Mouse (Mus musculus): ENCODE measurements at regions not wholly inside any gene's neighbourhood (a gene's known extent, or its start where the extent isn't known, plus 50 kb on each side); places are given as distances from the start of the nearest gene placed in this dataset.

- peak; percentile 67 for DNase-seq
- WGBS: 39% methylated on average over 12 of the region's 12 CpGs
- no peak overlapping the region for H3K4me2 ChIP-seq (ENCODE audit: low read depth)
- no peak for TF ChIP-seq CTCF (IDR thresholded peaks at IDR 0.05; ENCODE audit: low read depth)
- no peak overlapping the region for H3K9ac ChIP-seq
- peaks cover 3% of the 10 kb centered on the region; the same call in 1 of the 2 replicates for H3K4me1 ChIP-seq (ENCODE audit: insufficient read depth)
- no peaks in the 10 kb centered on the region for H3K9me3 ChIP-seq (ENCODE audit: low read length)
- peak; percentile 53; the same call in 1 of the 2 replicates for ATAC-seq
- H3K4me3 ChIP-seq (ENCODE audit: low read depth, low read length): no peak overlapping the region
- H3K27me3 ChIP-seq (ENCODE audit: insufficient read depth, low read length): no peaks in the 10 kb centered on the region
- H3K36me3 ChIP-seq (ENCODE audit: insufficient read depth): no peaks in the 10 kb centered on the region
- no peak overlapping the region for H3K27ac ChIP-seq (ENCODE audit: low read depth, low read length)
These were observed 179.6 kb upstream of the Prickle1 start for GRCm38 (mm10) chr15:93775199-93775745.

- no peak for TF ChIP-seq CTCF (IDR thresholded peaks at IDR 0.05; ENCODE audit: low read depth)
- H3K4me2 ChIP-seq (ENCODE audit: low read depth): no peak overlapping the region
- ATAC-seq (no peak), DNase-seq (no peak)
- H3K4me3 ChIP-seq (ENCODE audit: low read depth, low read length): no peak overlapping the region
- peaks cover 3% of the 10 kb centered on the region; the same call in 1 of the 2 replicates for H3K4me1 ChIP-seq (ENCODE audit: insufficient read depth)
- H3K27me3 ChIP-seq (ENCODE audit: insufficient read depth, low read length): no peaks in the 10 kb centered on the region
- no peaks in the 10 kb centered on the region for H3K9me3 ChIP-seq (ENCODE audit: low read length)
- no peak overlapping the region for H3K27ac ChIP-seq (ENCODE audit: low read depth, low read length)
- no peak overlapping the region for H3K9ac ChIP-seq
- 32% methylated on average over 4 of the region's 4 CpGs for WGBS
- H3K36me3 ChIP-seq (ENCODE audit: insufficient read depth): no peaks in the 10 kb centered on the region
These were observed 178.6 kb upstream of the Prickle1 start for GRCm38 (mm10) chr15:93774340-93774739.

DNA sequence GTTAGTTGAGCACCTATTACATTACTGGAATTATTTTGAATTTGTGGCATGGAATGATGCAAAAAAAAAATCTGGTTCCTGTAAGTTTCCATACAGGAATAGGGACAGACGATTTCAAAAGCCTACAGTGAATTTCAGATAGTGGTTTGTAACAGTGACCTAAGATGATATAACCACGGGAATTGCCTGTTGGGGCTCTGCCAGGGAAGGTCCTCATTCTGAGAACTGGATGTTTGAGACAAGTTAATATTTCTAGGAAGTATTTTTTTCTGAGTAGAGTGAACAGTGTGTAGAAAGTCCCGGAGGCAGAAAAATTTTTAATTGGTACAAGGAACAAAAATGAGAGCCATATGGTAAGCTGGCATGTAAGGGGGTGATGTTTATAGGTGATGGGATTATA lies 171.3 kb upstream of the Prickle1 start:
- H3K4me3 ChIP-seq (ENCODE audit: low read depth, low read length): no peak overlapping the region
- TF ChIP-seq CTCF (IDR thresholded peaks at IDR 0.05; ENCODE audit: low read depth): no peak

DNA sequence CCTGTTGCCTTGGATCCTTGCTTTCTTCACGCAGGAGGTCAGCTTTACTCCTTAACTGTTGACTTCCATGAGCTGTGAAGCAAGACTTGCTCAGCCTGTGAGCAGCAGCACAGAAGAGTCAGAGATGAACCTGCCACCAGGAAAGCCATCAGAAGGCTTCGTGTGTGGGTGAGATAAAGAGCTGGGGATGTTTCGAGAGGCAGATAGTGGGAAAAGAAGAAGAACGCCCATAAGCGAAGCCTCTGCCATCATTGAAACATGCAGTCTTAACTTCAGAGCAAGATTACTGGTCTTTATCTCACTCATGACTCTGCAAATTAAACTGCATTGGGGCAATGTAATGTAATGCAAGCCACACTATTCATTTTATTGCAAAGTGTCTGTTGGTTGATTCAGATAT lies 167.4 kb upstream of the Prickle1 start:
- Histone ChIP-seq H3K27me3 (ENCODE audit: insufficient read depth, low read length) (no peaks in the 10 kb centered on the region), H3K36me3 (ENCODE audit: insufficient read depth) (no peaks in the 10 kb centered on the region), H3K9me3 (ENCODE audit: low read length) (no peaks in the 10 kb centered on the region), H3K4me1 (ENCODE audit: insufficient read depth) (no peaks in the 10 kb centered on the region), H3K9ac (no peak overlapping the region), H3K27ac (ENCODE audit: low read depth, low read length) (no peak overlapping the region), H3K4me2 (ENCODE audit: low read depth) (no peak overlapping the region), H3K4me3 (ENCODE audit: low read depth, low read length) (no peak overlapping the region)
- TF ChIP-seq CTCF (IDR thresholded peaks at IDR 0.05; ENCODE audit: low read depth): no peak
- ATAC-seq (no peak), DNase-seq (no peak)
- 88% methylated on average over 5 of the region's 5 CpGs for WGBS

More for the DNA sequence above, 171.3 kb upstream of the Prickle1 start:
- WGBS: 79% methylated on average over 3 of the region's 3 CpGs
- no peak for DNase-seq
- no peaks in the 10 kb centered on the region for H3K27me3 ChIP-seq (ENCODE audit: insufficient read depth, low read length)
- no peak overlapping the region for H3K27ac ChIP-seq (ENCODE audit: low read depth, low read length)
- H3K4me1 ChIP-seq (ENCODE audit: insufficient read depth): peaks cover 3% of the 10 kb centered on the region; the same call in 1 of the 2 replicates
- no peak for ATAC-seq
- no peak overlapping the region for H3K4me2 ChIP-seq (ENCODE audit: low read depth)
- H3K36me3 ChIP-seq (ENCODE audit: insufficient read depth): no peaks in the 10 kb centered on the region
- H3K9me3 ChIP-seq (ENCODE audit: low read length): no peaks in the 10 kb centered on the region
- no peak overlapping the region for H3K9ac ChIP-seq

DNA sequence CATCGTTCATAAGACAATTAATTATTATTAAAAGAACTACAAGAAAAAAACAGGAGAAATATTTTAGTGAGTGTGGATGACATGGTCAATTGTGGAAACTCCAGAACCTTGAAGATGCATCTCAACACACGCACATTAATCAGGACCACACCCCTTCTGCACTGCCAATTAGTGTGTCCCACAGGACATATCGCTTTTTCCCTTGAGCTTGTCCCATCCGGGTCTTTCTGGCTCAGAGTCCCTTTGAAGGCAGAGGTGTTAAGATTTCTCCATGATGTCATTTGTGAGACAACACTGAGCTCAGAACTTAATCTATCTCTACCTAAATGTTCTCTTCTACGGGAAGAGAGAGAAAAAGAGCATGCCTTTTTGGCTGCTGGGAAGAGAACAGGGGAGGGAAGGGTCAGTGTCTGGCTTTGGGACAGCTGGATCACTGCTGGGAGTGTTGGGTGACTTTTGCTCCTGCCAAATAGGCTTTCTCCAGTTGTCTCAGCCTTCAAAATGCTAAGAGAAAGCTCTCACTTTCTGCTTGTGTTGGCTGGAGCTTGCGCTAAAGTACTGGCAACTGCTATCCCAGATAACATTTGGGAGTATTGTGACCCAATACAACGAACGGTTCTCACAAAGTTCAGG lies 162.6 kb upstream of the Prickle1 start:
- H3K4me2 ChIP-seq (ENCODE audit: low read depth): no peak overlapping the region
- no peak for DNase-seq
- H3K9me3 ChIP-seq (ENCODE audit: low read length): no peaks in the 10 kb centered on the region
- no peak overlapping the region for H3K9ac ChIP-seq
- H3K4me1 ChIP-seq (ENCODE audit: insufficient read depth): no peaks in the 10 kb centered on the region
- WGBS: 83% methylated on average over 8 of the region's 8 CpGs
- no peaks in the 10 kb centered on the region for H3K27me3 ChIP-seq (ENCODE audit: insufficient read depth, low read length)
- no peak for ATAC-seq
- no peak overlapping the region for H3K4me3 ChIP-seq (ENCODE audit: low read depth, low read length)
- no peak for TF ChIP-seq CTCF (IDR thresholded peaks at IDR 0.05; ENCODE audit: low read depth)
- no peak overlapping the region for H3K27ac ChIP-seq (ENCODE audit: low read depth, low read length)
- H3K36me3 ChIP-seq (ENCODE audit: insufficient read depth): no peaks in the 10 kb centered on the region

GRCm38 (mm10) chr15:93755989-93756388 lies 160.3 kb upstream of the Prickle1 start:
- H3K9ac ChIP-seq: no peak overlapping the region
- no peak overlapping the region for H3K4me3 ChIP-seq (ENCODE audit: low read depth, low read length)
- no peak overlapping the region for H3K4me2 ChIP-seq (ENCODE audit: low read depth)
- no peak for ATAC-seq
- H3K4me1 ChIP-seq (ENCODE audit: insufficient read depth): no peaks in the 10 kb centered on the region
- whole genome bisulfite sequencing: 42% methylated on average over 5 of the region's 5 CpGs
- H3K36me3 ChIP-seq (ENCODE audit: insufficient read depth): no peaks in the 10 kb centered on the region
- no peak for DNase-seq
- H3K9me3 ChIP-seq (ENCODE audit: low read length): no peaks in the 10 kb centered on the region
- TF ChIP-seq CTCF (IDR thresholded peaks at IDR 0.05; ENCODE audit: low read depth): no peak
- no peak overlapping the region for H3K27ac ChIP-seq (ENCODE audit: low read depth, low read length)
- no peaks in the 10 kb centered on the region for H3K27me3 ChIP-seq (ENCODE audit: insufficient read depth, low read length)

GRCm38 (mm10) chr15:93751817-93752216 lies 156.1 kb upstream of the Prickle1 start:
- H3K4me3 ChIP-seq (ENCODE audit: low read depth, low read length): no peak overlapping the region
- no peaks in the 10 kb centered on the region for H3K27me3 ChIP-seq (ENCODE audit: insufficient read depth, low read length)
- no peaks in the 10 kb centered on the region; the same call in 1 of the 2 replicates for H3K9me3 ChIP-seq (ENCODE audit: low read length)
- no peaks in the 10 kb centered on the region for H3K36me3 ChIP-seq (ENCODE audit: insufficient read depth)
- TF ChIP-seq CTCF (IDR thresholded peaks at IDR 0.05; ENCODE audit: low read depth): no peak
- ATAC-seq: no peak
- H3K4me2 ChIP-seq (ENCODE audit: low read depth): no peak overlapping the region
- H3K4me1 ChIP-seq (ENCODE audit: insufficient read depth): no peaks in the 10 kb centered on the region
- 90% methylated on average over 14 of the region's 14 CpGs for WGBS
- H3K27ac ChIP-seq (ENCODE audit: low read depth, low read length): no peak overlapping the region
- DNase-seq: no peak
- H3K9ac ChIP-seq: no peak overlapping the region

All from forebrain, postnatal 0 days (tissue).